Mouse (Mus musculus) T-helper 17 cell (primary cell): ENCODE data around the gene Olfr1131.
"Not testable (repeated sequence)": the region's sequence is repeated elsewhere in the genome, so short reads cannot be mapped to it uniquely, and the experiment has no call there.

ENCODE experiments used
- in situ Hi-C, 2 experiments: fragments of 300-600 bp; cut with MboI, MseI; formaldehyde crosslinking; loops; 1 replicate in 1 of 2; 2 replicates in 1 of 2; pipeline ENCODE4 v1.15.1; 2025; ENCODE audit warnings: high pct_unique_total_duplicates in 2 of 2

Olfr1131 gene

DNA sequence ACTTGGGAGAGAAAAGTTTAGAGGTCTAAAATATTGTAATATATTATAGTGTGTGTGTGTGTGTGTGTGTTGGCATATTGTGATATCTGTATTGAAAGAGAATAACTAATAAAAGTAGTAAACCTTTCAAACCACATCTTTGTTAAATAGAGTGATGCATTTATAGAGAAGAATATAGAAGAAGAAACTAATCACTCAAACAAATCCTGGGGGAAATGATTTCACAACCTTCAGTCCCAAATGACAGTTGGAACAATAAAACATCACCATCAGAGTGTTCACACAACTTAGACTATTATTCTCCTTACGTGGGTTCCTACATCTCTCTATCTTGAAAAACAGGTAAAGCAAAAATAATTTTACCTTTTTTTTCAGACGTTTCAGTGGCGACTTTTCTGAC lies at the start of gene Olfr1131:
TSS of gene Olfr1131 (plus strand) at position 301 of the 400 bp plus-strand sequence.
- in situ Hi-C loops = no loop called here

DNA sequence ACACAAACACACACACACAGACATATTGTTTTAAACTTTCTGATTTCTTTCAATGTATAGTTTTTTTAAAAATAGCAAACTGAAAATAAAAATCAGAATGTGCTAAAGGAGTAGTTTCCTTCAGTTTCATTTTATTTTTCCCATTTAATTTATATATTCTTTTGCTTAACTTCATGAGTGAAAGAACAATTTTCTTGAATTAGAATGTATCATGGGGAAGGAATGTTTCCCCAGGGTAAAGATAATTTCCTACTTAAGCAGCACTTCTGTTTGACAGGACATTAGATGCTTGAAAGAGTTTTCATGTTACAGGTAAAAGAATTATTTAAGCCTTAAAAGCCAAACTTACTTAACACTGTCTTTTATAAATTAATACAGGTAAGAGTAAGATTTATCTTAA lies 21.0 kb upstream of the Olfr1131 start, which contains the start of gene Olfr1130:
TSS of gene Olfr1130 (plus strand) at position 301 of the 400 bp plus-strand sequence.
- in situ Hi-C loops = not testable (repeated sequence)

DNA sequence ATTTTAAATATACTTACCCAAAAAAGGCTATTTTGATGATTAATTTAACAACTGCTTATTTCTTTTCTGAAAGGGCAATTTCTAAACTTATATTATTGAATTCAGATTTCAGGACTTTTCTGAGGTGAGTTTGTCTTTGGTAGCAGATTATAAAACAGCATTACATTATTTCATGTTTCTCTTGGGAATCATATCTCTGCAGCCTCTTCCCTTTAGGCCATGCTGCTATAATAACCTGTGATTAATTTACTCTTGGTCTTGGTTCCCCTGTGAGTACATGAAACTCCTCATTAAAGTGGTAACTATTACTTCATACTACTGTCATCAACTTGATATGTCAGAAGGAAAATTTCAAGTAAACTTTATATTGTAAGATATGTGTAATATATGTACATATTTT lies 10.5 kb downstream of the Olfr1131 start, which contains the start of gene Olfr1132:
TSS of gene Olfr1132 (minus strand) at position 101 of the 400 bp plus-strand sequence.
- in situ Hi-C loops = no loop called here

DNA sequence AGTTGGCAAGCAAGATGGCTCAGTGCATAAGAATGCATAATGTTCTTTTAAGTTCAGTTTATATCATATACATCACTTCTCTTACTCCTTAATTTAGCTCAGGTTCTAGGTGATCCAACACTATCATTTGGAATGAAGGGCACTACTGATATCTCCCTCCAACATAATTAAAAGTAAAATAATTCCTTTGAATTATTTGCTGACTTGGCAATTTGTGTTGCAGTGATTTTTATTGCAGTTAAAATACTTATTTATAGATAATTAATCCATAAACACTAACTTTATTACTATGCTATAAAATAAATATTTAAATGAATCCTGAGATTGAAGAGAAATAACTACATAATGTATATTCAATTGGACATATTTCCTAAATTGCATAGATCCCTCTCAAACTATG lies 15.5 kb downstream of the Olfr1131 start:
- in situ Hi-C loops = loop anchor here in 1 of 2 experiments (10.0 kb wide), 1 partner anchor 528 kb away; the partner anchor contains the start of gene Olfr259

DNA sequence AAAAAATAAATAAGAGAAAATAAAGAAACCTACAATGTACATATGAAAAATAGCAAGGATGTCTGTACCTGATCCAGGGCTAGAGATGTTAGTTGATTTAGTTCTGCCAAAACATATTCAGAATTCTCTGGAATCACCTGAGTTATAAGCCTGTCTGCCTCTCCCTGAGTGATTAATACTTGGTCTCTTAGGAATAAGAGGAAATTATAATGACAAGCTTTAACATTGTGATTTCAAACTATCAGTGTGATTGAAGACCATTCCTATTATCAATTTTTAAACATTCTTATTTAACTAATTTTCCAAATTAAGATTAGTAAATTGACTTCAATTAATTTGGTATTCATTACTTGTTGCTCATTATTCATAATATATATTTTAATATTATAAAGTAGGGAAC lies 20.4 kb downstream of the Olfr1131 start, which contains the start of gene Olfr1133:
TSS of gene Olfr1133 (minus strand) at position 101 of the 400 bp plus-strand sequence.
- in situ Hi-C loops = loop anchor here in 1 of 2 experiments (10.0 kb wide), 1 partner anchor 532 kb away; the partner anchor contains the start of gene Olfr259

DNA sequence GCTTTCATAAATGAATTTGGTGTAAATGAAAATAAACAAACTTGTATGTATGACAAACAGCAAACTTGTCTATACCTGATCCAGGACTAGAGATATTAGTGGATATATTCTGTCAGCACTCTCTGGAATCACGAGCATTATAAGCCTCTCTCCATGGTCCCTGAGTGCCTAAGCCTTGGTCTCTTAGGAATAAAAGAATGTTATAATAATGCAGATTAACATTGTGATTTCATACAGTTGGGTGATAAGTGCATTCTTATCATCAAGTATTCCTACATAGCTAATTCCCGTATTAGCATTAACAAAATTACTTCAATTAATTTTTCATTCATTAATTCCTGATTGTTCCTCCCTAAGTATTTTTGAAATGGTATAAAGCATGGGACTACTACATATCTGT lies 31.5 kb downstream of the Olfr1131 start, which contains the start of gene Olfr1134:
TSS of gene Olfr1134 (minus strand) at position 101 of the 400 bp plus-strand sequence.
- in situ Hi-C loops = no loop called here

DNA sequence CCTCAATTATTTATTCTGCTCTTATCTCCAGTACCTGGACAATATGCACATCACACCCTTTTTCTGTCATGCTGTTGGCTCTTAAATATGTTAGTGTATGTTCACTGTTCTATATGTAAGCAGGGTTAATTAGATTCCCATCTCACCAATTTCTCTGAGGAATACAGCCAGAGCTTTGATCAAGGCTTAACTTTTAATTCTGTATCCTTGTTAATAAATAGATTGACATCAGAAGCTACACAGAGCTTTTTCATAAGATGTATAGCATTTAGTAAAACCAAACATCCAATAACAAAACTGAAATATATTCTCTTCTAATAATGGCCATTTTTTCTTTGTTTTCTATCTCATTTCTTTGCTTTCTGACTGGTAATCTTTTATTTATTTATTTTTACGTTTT lies 46.7 kb downstream of the Olfr1131 start, which contains the start of gene Olfr1135:
TSS of gene Olfr1135 (minus strand) at position 101 of the 400 bp plus-strand sequence.
- in situ Hi-C loops = no loop called here
